Mouse (Mus musculus) ES-E14 (cell line): ENCODE results near the gene Ppp2r3d.
A peak's percentile ranks its signal among the peaks of the same experiment; 100 is the strongest.

Experiments used
- CHD2 ChIP-seq: IDR thresholded peaks from 2 replicates; pipeline ENCODE4 v1.6.1; 2014; ENCODE audit warnings: mild to moderate bottlenecking, low read depth, low read length, inconsistent platforms
- HCFC1 ChIP-seq: IDR thresholded peaks from 2 replicates; pipeline ENCODE4 v1.6.1; 2012; ENCODE audit warnings: low read length, inconsistent platforms, borderline replicate concordance; ENCODE audit not compliant: insufficient read depth
- MAFK ChIP-seq: IDR thresholded peaks from 2 replicates; pipeline ENCODE4 v1.6.1; 2014; ENCODE audit warnings: mild to moderate bottlenecking, low read depth, low read length, inconsistent platforms; ENCODE audit not compliant: insufficient read depth
- ZNF384 ChIP-seq: IDR thresholded peaks from 2 replicates; pipeline ENCODE4 v1.6.1; 2012; ENCODE audit warnings: low read depth, low read length, inconsistent platforms

GRCm38 (mm10) chr9:124422900-124423551 lies 53.7 kb downstream of the Ppp2r3d start:
- TF ChIP-seq CHD2 = no peak
- no peak for TF ChIP-seq ZNF384
- TF ChIP-seq HCFC1 = peak; percentile 61; the same call in 1 of the 2 replicates
- TF ChIP-seq MAFK = no peak
